Mouse (Mus musculus) CH12.LX (cell line): ENCODE results near the gene Lpin2.

Experiments used
- BHLHE40 ChIP-seq: IDR thresholded peaks from 2 replicates; pipeline ENCODE4 v1.6.1; 2011; ENCODE audit warnings: mild to moderate bottlenecking, low read depth, low read length, improper control_type of control experiment
- CTCF ChIP-seq, 2 experiments: IDR thresholded peaks in 1 of 2; conservative IDR thresholded peaks in 1 of 2; 2 replicates each; pipeline ENCODE4 v1.5.1; 2011 to 2012; ENCODE audit warnings: low read depth in 2 of 2, low read length in 2 of 2, improper control_type of control experiment in 1 of 2, inconsistent platforms in 1 of 2, mild to moderate bottlenecking in 1 of 2, moderate library complexity in 1 of 2
- JUN ChIP-seq: IDR thresholded peaks from 2 replicates; pipeline ENCODE4 v1.6.1; 2011; ENCODE audit warnings: low read depth, mild to moderate bottlenecking, low read length, improper control_type of control experiment, moderate library complexity; ENCODE audit not compliant: insufficient read depth
- MEF2A ChIP-seq: IDR thresholded peaks from 2 replicates; pipeline ENCODE4 v1.6.1; 2014; ENCODE audit warnings: low read depth, mild to moderate bottlenecking, inconsistent platforms, low read length, improper control_type of control experiment, borderline replicate concordance
- MYC ChIP-seq: IDR thresholded peaks from 2 replicates; pipeline ENCODE4 v1.6.1; 2011; ENCODE audit warnings: low read depth, mild to moderate bottlenecking, improper control_type of control experiment, low read length
- TCF12 ChIP-seq: IDR thresholded peaks from 2 replicates; pipeline ENCODE4 v1.6.1; 2014; ENCODE audit warnings: low read depth, mild to moderate bottlenecking, inconsistent platforms, low read length, improper control_type of control experiment
- USF1 ChIP-seq: IDR thresholded peaks from 2 replicates; pipeline ENCODE4 v1.6.1; 2014; ENCODE audit warnings: low read depth, mild to moderate bottlenecking, inconsistent platforms, low read length, improper control_type of control experiment
- ZMIZ1 ChIP-seq: IDR thresholded peaks from 2 replicates; pipeline ENCODE4 v1.6.1; 2012; ENCODE audit warnings: low read depth, mild to moderate bottlenecking, inconsistent platforms, low read length, improper control_type of control experiment

DNA sequence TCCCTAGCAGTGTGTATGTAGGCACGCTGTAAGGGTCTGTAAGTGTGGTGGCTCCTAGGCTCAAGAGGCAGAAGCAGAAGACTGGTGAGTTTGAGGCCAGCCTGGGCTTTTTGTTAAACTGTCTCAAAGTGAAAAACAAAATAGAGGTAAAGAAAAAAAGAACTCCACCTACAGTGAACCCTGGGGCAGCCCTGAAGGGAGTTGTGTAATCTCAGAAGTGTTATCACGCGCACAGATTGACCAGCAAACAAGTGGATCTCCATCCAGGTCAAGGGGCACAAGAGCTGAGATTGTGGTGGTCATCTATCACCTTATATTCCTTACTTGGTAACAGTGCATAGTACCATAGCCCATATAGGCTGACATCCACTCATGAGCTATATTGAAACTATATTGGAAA is 24.9 kb downstream of the Lpin2 start:
- TF ChIP-seq CTCF (conservative IDR thresholded peaks at IDR 0.05 in 1 of 2, IDR thresholded peaks at IDR 0.05 in 1 of 2; ENCODE audit: low read depth in 2 of 2, low read length in 2 of 2): no peak
- no peak for TF ChIP-seq ZMIZ1
- TF ChIP-seq MYC: no peak
- TF ChIP-seq BHLHE40: peak; percentile 37; the same call in 1 of the 2 replicates
- TF ChIP-seq MEF2A: no peak
- no peak for TF ChIP-seq TCF12
- TF ChIP-seq USF1: no peak
- no peak for TF ChIP-seq JUN
